ENCODE assay signal across 24 mouse cellular contexts in genomic region chr9:60286390-60286789, GRCm38 (mm10).
"Had no signal": no experiment of that assay in that cellular context is flagged by ENCODE, and none has a peak within 500 bp of the region (broad histone marks: within the 10 kb centered on the region; RNA-seq: fewer than 3 reads in every experiment).

No protein-coding gene starts in this region.

- H3K27ac ChIP-seq: heart, adult 2 months; heart, embryonic 13.5 days; heart, embryonic 15.5 days; hindbrain, embryonic 13.5 days; hindbrain, embryonic 15.5 days; hindbrain, postnatal 0 days; kidney, embryonic 15.5 days; kidney, postnatal 0 days; limb, embryonic 13.5 days had no signal

- H3K4me1 ChIP-seq: heart, embryonic 15.5 days; hindbrain, embryonic 15.5 days had no signal

- H3K9ac ChIP-seq: forebrain, postnatal 0 days; heart, embryonic 13.5 days; heart, embryonic 15.5 days; hindbrain, embryonic 13.5 days; hindbrain, embryonic 15.5 days; kidney, embryonic 15.5 days; limb, embryonic 13.5 days had no signal

- H3K36me3 ChIP-seq: heart, embryonic 15.5 days; hindbrain, embryonic 13.5 days; hindbrain, embryonic 15.5 days; kidney, embryonic 15.5 days; limb, embryonic 13.5 days had no signal

- H3K27me3 ChIP-seq: heart, embryonic 13.5 days; heart, embryonic 15.5 days; hindbrain, embryonic 15.5 days; kidney, embryonic 15.5 days had no signal

- H3K4me2 ChIP-seq: heart, embryonic 11.5 days; heart, embryonic 13.5 days; heart, embryonic 15.5 days; hindbrain, embryonic 13.5 days; hindbrain, embryonic 15.5 days; kidney, embryonic 15.5 days; limb, embryonic 13.5 days had no signal

- DNase-seq: forebrain, postnatal 0 days; gastrocnemius, postnatal 14 days; gastrocnemius, postnatal 36 days; heart, adult 11 months; heart, adult 2 months; heart, postnatal 14 days; heart, postnatal 36 days; kidney, adult 11 months; kidney, adult 2 months; kidney, adult 9 months; kidney, postnatal 14 days; kidney, postnatal 36 days; layer of hippocampus, adult 9-11 months; layer of hippocampus, postnatal 36 days; left cerebral cortex, postnatal 4 days had no signal

- H3K9me3 ChIP-seq: heart, embryonic 13.5 days; heart, embryonic 15.5 days; hindbrain, embryonic 13.5 days; hindbrain, embryonic 15.5 days; kidney, embryonic 15.5 days had no signal

- H3K4me3 ChIP-seq: heart, adult 2 months; heart, embryonic 13.5 days; heart, embryonic 15.5 days; hindbrain, embryonic 13.5 days; hindbrain, embryonic 15.5 days; kidney, embryonic 15.5 days; limb, embryonic 13.5 days had no signal

- ATAC-seq: forebrain, postnatal 0 days; hindbrain, postnatal 0 days had no signal
